Comparison of ENCODE assay signal across 8 mouse cellular contexts in the genomic region with DNA sequence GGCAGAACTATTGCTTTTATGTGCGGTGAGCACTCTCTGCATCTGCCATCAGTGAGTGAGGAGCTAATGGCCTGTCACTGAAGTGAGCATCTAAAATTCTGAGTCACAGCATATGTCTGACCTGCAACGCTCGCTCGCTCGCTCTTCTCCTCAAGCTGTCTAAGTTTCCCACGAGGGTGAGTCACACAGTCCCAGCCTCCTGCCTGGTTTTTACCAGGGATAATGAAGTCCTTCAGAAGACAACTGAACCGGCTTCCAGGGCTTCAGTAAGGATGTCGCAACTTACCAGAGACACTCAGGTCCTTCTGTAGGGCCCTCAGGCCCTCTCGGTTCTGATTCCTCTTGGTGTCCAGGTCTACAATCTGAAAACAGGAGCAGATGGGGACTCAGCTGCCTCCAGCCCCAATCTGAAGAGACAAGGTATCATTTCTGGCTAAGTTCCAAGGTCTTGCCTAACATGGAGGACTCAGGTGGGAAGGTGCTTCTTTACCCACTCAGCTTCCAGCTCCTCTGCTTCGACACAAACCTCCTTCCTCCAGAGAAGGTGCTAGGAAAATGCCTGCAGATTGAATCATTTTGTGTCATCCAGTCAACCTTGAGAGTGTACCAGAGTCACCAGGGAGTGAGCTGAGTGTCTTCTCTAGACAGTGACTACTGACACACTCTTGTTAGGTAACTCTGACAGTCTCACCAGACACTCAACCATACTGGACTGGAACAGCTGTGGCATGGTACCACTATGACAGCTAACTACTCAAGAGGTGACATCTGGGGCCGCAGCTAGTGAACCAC. TPM values are rescaled to one million over a fixed set of nuclear protein-coding genes. Genes with fewer than 3 reads are reported as not detected.
DNase-seq lines count a peak whose midpoint lies in the region; ATAC-seq and TF ChIP-seq lines count a peak whose summit lies in the region.

No protein-coding gene starts in this region.

- peak overlapping the region; percentile 86 for H3K4me2 ChIP-seq in forebrain, embryonic 11.5 days (ENCODE audit: low read depth, low read length, severe bottlenecking)
- H3K4me2 ChIP-seq in liver, embryonic 15.5 days, result peak overlapping the region; percentile 91

- peak overlapping the region; percentile 98 for H3K4me3 ChIP-seq in left cerebral cortex, adult 2 months
- peak overlapping the region; percentile 85 for H3K4me3 ChIP-seq in forebrain, embryonic 11.5 days (ENCODE audit: low read depth, low read length)
- H3K4me3 ChIP-seq in liver, embryonic 15.5 days (replicated peaks), result peak overlapping the region; percentile 83

- no peak for TF ChIP-seq CTCF in left cerebral cortex, adult 2 months (IDR thresholded peaks at IDR 0.05)

- intact Hi-C loops in left cerebral cortex, adult 2 months (cut with DNase I), result loop anchor here (5.0 kb wide), 1 partner anchor 52 kb away; a partner anchor contains a TSS
- intact Hi-C loops in left cerebral cortex, postnatal 36 days (cut with DNase I), result loop anchor here (2.0 kb wide), 1 partner anchor 99 kb away; no protein-coding TSS in a partner anchor

- peak in 1 of 2 experiments; percentile 31 for DNase-seq in left cerebral cortex, adult 2 months (ENCODE audit: extremely low spot score in 1 of 2, low spot score in 2 of 2)
- no peak for DNase-seq in left cerebral cortex, postnatal 36 days (ENCODE audit: low spot score in 2 of 2)
- DNase-seq in adrenal gland, adult 8-10 months, result peak; percentile 54
- DNase-seq in forebrain, embryonic 11.5 days (ENCODE audit: low spot score), result no peak
- no peak for DNase-seq in urinary bladder, postnatal 10 days (ENCODE audit: low spot score)
- DNase-seq in cerebellum, adult 11-12 months, result no peak
- no peak for DNase-seq in lung, postnatal 14 days

- peaks cover 2% of the 10 kb centered on the region; the same call in 1 of the 2 replicates for H3K36me3 ChIP-seq in forebrain, embryonic 11.5 days (ENCODE audit: control insufficient read depth, insufficient read depth, low read length)
- peaks cover 45% of the 10 kb centered on the region for H3K36me3 ChIP-seq in liver, embryonic 15.5 days (replicated peaks)

- peak overlapping the region; percentile 75 for H3K9ac ChIP-seq in forebrain, embryonic 11.5 days (ENCODE audit: low read length)
- H3K9ac ChIP-seq in liver, embryonic 15.5 days, result peak overlapping the region; percentile 72; the same call in 1 of the 2 replicates

- no peaks in the 10 kb centered on the region for H3K9me3 ChIP-seq in forebrain, embryonic 11.5 days (ENCODE audit: control insufficient read depth, low read length)
- no peaks in the 10 kb centered on the region for H3K9me3 ChIP-seq in liver, embryonic 15.5 days (replicated peaks)

- ATAC-seq in forebrain, embryonic 11.5 days (replicated peaks; ENCODE audit: low FRiP score), result no peak
- ATAC-seq in liver, embryonic 15.5 days (ENCODE audit: insufficient read depth), result no peak

- H3K27me3 ChIP-seq in forebrain, embryonic 11.5 days (ENCODE audit: control insufficient read depth, insufficient read depth, low read length), result no peaks in the 10 kb centered on the region
- peaks cover 15% of the 10 kb centered on the region for H3K27me3 ChIP-seq in liver, embryonic 15.5 days

- WGBS in forebrain, embryonic 11.5 days, result 94% methylated on average over 11 of the region's 11 CpGs
- 76% methylated on average over 11 of the region's 11 CpGs for WGBS in liver, embryonic 15.5 days (ENCODE audit: insufficient replicate concordance)

- H3K27ac ChIP-seq in left cerebral cortex, adult 2 months, result no peak overlapping the region
- no peak overlapping the region for H3K27ac ChIP-seq in forebrain, embryonic 11.5 days (ENCODE audit: low read depth, low read length)
- H3K27ac ChIP-seq in liver, embryonic 15.5 days (replicated peaks), result no peak overlapping the region

- peaks cover 8% of the 10 kb centered on the region for H3K4me1 ChIP-seq in forebrain, embryonic 11.5 days (replicated peaks; ENCODE audit: control insufficient read depth, insufficient read depth, low read length)
- H3K4me1 ChIP-seq in liver, embryonic 15.5 days (replicated peaks), result peaks cover 13% of the 10 kb centered on the region

RNA-seq across cellular contexts. Expression of a gene that starts 1.3 kb away (rescaled TPM):
- total RNA-seq in left cerebral cortex, adult 2 months (2021), result 10 to 100 TPM; 55.5 to 60.5 TPM
- 10 to 100 TPM; 46.9 to 59.5 TPM for total RNA-seq in left cerebral cortex, postnatal 36 days (2021)
- total RNA-seq in adrenal gland, adult 8-10 months (2022), result 100 to 1,000 TPM; 207 to 252 (median 221) TPM
- polyA plus RNA-seq in forebrain, embryonic 11.5 days (2014; fragmentation: Nextera tagmentation; extraction: Ambion mirVana), result 64.9 and 77.5 TPM in 2 replicates
- 36.9 and 39.5 TPM in 2 replicates for polyA plus RNA-seq in liver, embryonic 15.5 days (2015; fragmentation: Nextera tagmentation; extraction: Ambion mirVana)

RNA-seq across cellular contexts. Expression of a gene that starts 17.7 kb away (rescaled TPM):
- 1 to 10 TPM; 5.0 to 5.3 TPM for total RNA-seq in left cerebral cortex, adult 2 months (2021)
- total RNA-seq in left cerebral cortex, postnatal 36 days (2021), result 1 to 10 TPM; 5.2 to 7.0 TPM
- total RNA-seq in adrenal gland, adult 8-10 months (2022), result 1 to 10 TPM; 1.2 to 2.3 (median 1.7) TPM
- polyA plus RNA-seq in forebrain, embryonic 11.5 days (2014; fragmentation: Nextera tagmentation; extraction: Ambion mirVana), result 0.09 and 0.24 TPM in 2 replicates
- polyA plus RNA-seq in liver, embryonic 15.5 days (2015; fragmentation: Nextera tagmentation; extraction: Ambion mirVana), result not detected in 2 replicates

RNA-seq across cellular contexts. Expression of a gene that starts 51.6 kb away (rescaled TPM):
- 1 to 10 TPM; 2.3 to 2.9 TPM for total RNA-seq in left cerebral cortex, adult 2 months (2021)
- 1 to 10 TPM; 1.3 to 3.6 TPM for total RNA-seq in left cerebral cortex, postnatal 36 days (2021)
- total RNA-seq in adrenal gland, adult 8-10 months (2022), result under 1 TPM; 0.42 to 0.83 (median 0.46) TPM
- polyA plus RNA-seq in forebrain, embryonic 11.5 days (2014; fragmentation: Nextera tagmentation; extraction: Ambion mirVana), result 1.5 and 1.6 TPM in 2 replicates
- polyA plus RNA-seq in liver, embryonic 15.5 days (2015; fragmentation: Nextera tagmentation; extraction: Ambion mirVana), result 0.12 and 0.14 TPM in 2 replicates

RNA-seq across cellular contexts. Expression of a gene that starts 51.8 kb away (rescaled TPM):
- 1 to 10 TPM; 5.4 to 6.2 TPM for total RNA-seq in left cerebral cortex, adult 2 months (2021)
- total RNA-seq in left cerebral cortex, postnatal 36 days (2021), result 1 to 10 TPM; 4.0 to 5.8 TPM
- 10 to 100 TPM in 3 of 4 experiments, 1 to 10 TPM in 1; 9.0 to 19.5 (median 14.7) TPM for total RNA-seq in adrenal gland, adult 8-10 months (2022)
- polyA plus RNA-seq in forebrain, embryonic 11.5 days (2014; fragmentation: Nextera tagmentation; extraction: Ambion mirVana), result 0.99 and 1.3 TPM in 2 replicates
- polyA plus RNA-seq in liver, embryonic 15.5 days (2015; fragmentation: Nextera tagmentation; extraction: Ambion mirVana), result 0.59 and 0.92 TPM in 2 replicates
